Mouse (Mus musculus) urinary bladder, postnatal 10 days (tissue): ENCODE data around the gene Ccdc148.

ENCODE experiments used
- DNase-seq: peaks from one replicate; pipeline ENCODE4 v3.0.0; 2022; ENCODE audit warnings: low spot score

Gene Ccdc148

DNA sequence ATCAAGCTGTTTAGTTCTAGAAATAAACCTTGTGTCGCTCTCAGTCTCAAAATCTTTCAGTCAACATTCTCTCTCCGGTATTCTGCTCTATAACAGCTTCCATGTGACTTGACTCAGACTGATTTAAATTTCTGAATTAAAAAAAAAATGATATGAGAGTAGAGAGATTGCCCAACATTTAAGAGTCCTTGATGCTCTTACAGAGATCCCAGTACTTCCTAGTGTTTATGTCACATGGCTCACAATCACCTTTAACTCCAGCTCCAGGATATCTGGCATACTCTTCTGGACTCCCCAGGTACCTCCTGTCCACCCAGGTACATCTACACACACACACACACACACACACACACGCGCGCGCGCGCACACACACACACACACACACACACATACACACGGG is 248.1 kb downstream of the Ccdc148 start:
- DNase-seq, result no peak

DNA sequence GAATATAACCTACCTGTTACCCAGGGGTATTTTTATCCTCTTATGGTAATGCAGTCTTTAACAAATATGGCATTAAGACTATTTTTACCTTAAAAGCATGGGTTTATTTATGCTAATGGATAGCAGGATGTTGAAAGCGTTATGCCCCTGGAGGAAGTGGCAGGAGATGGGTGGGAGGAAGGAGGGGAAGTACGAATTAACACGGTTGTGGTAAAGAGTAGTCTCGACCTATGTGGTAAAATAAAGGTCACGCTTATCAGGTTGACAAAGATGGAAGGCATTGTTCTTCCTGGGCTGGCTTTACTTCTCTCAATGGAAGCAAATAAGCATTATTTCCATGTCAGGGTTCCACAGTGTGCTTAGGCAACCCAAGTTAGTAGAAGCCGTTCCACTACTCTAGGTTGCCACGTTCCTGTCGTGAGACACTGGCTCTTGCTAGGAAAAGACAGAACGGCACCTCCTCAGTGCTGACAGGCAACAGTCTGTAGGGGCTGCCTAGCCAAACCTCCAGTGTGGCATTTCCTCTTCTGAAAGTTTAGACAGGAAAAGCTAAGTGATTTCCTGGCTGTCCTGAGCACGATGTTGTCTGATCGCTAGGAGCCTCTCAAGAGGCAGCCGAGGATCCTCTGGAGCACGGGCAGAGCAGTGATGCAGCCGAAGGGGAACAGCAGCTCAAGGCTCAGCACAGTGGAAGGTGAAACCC is 253.5 kb downstream of the Ccdc148 start:
- no peak for DNase-seq

DNA sequence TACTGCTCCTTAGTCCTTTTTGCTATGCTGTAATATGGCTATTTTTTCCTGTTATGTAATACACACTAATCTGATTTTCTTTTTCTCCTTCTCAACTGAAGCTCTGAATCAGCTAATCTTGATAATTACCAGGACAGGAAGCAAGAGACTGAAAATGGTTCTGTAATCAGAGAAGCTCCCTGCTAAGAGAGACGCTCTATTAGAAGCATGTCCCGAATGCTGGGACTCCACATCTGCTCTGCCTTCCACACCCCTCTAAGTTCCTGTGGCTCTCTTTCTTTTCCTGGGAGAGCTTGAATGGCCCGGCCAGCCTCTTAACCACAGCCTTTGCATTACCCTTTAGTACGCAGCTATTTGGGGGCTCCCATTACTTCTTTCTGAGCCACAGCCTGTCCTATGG is 255.4 kb downstream of the Ccdc148 start:
- no peak for DNase-seq

DNA sequence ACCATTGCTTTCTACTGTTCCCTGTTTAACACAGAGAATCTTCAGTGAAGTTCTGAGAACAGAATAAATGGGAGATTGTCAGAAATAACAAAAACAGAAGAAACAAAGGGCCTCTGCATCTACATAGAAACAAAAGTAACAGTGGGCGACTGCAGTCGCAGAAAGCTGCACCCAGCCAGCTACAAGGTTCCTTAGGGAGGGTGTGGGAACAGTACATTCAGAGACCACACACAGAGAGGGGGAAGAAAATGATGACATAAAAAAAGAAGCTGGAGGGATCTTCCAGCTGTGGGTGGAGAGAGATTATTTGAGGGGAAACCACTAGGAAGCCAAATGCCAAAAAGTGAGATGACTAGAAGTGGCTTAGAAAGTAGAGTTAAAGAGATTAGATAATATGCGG is 280.6 kb downstream of the Ccdc148 start:
- no peak for DNase-seq

DNA sequence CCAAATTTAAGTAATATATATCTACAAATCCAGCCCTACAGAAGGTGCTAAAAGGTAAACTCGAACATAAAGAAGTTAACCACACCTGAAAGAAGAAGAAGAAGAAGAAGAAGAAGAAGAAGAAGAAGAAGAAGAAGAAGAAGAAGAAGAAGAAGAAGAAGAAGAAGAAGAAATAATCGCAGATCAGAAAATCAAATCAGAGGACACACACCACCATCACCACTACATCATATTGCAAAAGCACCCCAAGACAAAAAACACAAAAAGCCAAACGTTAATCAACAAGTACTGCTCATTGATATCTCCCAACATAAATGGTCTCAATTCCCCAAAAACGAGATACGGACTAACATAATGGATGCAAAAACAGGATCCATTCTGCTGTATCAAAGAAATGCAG is 301.3 kb downstream of the Ccdc148 start, which contains the start of gene Gm11099:
TSS of gene Gm11099 (plus strand) at position 301 of the 400 bp plus-strand sequence.
- DNase-seq, result no peak

DNA sequence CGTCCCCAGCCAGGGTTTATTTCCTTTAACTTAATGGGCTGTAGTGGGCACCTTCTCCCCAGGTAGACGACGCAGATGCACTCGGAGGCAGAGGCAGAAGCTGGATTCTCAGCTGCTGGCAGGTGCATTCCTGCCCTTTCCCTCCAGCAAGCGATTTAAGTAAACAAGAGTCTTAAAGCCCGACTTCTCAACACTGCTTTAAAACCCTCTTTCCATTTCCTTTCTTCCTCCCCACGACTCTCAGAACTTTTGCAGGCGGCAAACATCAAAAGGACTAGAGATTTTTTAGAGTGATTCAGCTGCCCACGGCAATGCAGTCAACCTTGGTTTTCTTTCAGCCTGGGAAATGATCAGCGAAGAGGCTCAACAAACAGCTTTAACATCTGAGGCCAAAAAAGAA is 316.0 kb downstream of the Ccdc148 start:
- DNase-seq, result no peak

DNA sequence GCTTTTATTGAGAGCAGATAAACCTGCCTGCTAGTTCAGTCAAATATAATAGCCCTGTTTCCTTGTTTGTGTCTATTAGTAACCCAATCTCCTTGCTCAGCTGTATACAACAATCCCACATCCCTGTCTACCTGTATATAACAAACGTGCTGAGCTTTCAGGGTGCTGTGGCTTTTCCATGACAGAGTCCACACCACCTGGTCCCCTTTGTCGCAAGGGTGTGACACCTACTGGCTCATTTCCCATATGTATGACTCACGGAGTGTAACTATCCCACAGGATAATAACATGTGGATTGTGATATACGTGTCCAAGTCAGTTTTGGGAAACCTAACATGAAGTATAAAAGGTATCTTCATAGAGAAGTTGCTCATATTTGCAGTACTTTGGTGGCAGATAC is 318.0 kb downstream of the Ccdc148 start:
- no peak for DNase-seq

DNA sequence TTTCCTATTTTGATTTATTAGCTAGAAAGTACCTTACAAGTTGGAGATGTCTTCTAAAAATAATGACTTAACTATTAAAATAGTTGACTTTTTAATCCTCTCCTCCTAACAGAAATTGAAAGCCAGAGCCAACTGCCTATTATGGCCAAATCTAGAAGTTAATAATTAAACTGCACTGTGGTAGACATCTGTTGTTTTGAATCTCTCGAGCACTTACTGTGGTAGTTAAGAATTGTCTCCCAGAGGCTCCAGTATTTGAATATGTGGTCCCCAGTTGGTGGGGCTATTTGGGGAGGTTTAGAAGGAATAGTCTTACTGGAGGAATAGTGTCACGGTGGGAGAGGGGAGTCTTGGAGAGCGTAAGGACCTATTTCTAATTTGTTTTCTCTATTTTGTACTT is 319.5 kb downstream of the Ccdc148 start:
- DNase-seq, result no peak

DNA sequence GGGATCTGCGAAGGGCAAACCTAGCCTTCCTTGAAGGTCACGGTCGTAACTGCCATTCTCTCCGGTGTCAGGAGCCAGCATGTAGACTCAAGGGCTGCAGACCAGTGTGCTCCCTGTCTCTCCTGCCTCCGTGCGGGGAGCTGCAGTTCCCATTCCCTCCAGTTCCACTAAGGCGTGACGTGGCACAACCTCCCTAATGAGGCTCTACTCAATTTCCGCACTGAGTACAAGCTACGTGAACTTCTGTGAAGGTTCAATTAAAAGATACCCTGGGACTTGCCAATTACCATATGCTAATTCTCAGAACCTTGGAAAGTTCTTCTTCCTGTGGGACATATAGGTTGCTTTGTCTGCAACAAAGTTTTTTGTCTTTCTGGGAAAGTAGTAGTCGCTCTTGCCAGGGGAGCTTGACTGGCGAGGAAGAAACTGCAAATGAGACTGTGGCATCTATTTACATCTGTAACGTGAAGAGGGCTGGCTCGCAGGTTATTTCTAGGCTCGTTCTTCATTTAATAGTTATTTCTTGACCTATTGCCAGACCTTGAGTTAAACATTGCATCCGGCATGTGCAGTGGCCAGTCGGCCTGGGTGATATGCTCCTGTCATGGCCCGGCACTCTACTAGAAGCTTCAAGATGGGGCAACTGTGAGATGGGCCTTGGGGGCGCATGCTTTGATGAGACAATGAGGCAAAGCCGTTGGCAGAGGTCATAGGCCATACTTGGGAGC is 328.1 kb downstream of the Ccdc148 start:
- DNase-seq, result no peak

DNA sequence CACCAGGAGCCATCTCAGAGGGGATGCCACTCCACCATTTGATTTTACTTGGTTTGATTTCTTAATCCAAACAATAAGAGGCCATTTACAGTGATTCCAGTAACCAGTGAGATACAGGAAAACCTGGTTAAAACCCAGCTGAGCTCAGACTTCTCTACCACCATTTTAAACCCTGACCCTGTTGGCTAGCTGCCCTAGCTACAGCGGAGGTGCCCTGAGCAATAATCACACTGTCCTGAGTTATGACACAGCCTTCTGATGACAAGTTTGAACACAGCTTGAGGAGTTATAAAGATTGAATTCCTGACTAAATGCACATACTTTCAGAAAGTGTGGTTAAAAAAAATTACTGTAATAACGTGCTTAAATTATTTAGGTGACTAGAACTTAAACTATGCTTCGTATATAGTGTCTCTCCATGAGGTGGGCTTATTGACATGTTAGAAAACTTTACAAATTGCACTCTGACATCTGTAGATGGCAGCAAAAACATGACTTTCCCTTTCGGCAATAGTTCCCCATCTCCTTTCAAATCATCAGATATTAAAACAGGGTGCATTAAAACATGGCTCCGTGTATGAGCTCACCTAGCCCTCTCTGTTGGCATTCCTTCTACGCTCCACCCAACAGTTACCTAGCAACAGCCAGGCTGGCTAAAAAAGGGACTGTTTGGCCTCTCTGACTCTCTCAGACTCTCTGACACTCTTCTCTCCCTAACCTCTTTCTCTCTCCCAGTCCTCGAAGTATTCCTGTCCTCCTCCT is 330.3 kb downstream of the Ccdc148 start:
- DNase-seq, result no peak

DNA sequence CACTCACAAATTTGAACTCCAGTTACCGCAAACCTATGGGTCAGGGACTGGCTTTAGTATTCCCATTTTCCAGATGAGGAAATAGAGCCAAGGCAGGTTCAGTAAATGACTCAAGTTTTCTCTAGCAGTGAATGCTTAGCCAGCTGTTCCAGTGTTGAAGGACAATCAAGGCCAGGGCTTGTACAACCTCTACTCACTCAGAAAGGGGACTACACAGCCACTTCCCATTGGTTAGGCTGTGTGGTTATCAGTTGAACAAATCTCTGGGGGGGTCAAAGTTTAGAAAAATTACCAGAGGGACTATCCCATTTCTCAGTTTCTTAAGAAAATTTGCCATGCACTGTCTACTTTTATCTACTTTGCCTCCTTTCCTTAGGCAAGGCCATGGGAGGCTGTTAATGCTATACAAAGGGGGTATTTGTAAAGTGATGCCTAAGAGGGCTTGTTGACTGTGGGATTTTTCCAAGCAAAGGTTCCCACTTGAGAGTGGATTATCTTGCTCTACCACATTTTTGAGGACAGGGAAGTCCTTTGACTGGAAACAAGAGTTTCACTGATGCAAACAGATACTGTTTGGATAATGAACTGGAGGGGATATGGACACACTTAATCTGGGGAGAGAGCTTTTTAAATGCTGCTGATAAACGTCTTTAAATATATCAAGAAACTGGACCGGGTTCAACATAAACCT is 331.4 kb downstream of the Ccdc148 start:
- no peak for DNase-seq

DNA sequence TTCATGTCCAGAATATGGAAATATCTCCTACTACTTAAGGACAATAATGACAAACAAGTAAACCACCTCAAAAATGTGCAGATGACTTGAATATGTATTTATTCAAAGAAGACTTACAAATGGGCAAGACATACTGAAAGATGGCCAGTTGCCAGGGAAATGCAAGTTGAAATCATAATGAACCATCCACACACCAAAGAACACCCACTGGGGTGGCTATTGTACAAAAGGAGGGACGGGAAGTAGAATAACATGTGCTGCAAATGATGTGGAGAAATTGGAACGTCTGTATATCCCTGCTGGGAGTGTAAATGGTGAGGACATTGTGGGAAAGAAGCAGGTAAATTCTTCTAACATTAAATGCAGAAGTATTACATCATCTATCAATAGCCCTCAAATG is 347.5 kb downstream of the Ccdc148 start:
- no peak for DNase-seq

DNA sequence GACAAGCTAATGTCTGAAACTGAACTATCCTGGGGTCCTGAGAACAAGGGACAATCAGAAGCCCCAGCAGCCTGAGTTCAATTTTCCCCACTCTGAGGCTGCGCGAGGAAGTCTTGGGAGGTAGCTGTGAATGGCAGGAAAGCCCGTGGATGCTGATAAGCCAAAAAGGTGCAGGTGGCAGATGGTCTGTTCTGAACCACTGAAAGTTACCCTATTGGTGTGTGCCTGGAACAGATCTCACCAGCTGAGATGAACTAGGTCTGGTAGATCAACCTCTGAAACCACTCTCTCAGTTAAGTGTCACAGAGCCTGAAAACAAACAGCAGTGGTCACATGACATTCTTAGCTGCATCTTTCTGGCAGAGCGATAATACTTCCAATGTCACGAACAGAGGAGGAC is 360.9 kb downstream of the Ccdc148 start:
- no peak for DNase-seq

DNA sequence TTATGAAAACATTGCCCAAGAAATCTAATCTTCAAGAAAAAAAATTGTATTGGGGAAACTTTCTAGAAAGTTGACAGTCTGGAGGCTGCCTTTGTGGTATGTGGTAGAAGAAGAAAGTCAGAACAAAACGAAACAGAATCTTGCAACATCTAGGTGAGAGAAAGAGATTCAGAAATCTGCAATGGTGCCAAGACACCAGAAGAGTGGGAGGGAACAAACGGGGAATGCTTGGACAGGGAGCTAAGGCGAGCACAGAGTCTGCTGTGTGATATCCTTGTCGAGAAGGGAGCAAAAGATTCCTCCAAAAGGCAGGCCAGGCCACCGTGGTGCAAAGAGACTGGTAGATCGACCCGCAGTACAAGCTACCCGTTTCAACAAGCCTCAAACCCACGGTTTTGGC is 361.4 kb downstream of the Ccdc148 start:
- DNase-seq, result no peak

DNA sequence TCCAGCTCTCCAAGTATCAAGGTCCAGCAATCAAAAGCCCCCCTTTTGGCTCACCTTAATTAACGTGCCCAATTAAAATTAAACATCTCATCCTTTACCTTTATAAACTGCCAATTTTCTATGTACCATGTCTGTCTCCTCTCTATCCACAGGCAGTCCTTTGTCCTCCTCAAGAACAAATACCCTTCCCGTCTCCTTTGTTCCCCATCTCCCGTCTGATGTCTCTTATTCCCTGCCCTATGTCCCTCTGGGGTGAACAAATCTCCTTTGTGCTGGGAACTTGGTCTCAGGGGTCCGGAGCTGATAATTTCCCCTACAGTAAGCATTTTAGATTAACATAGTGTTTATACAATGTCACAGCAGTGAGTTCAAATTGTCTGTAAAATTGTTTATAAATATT is 363.0 kb downstream of the Ccdc148 start:
- DNase-seq, result no peak

DNA sequence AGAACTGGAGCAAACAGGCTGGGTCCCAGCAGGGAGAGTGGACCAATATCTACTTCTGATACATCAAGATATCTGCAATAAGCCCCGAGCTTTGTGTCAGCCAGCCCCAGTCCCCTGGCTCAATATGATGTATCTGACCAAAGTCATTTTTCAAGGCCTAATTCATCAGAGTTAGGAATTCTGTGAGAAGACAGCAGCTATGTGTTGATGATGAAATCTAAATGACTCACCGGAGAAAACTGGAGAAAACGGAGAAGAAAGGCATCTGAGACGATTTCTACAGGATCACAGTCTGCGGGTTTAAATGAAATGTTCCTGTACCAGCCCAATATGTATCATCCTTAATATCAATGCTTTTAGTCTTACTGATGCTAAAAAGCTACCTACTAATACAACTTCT is 365.1 kb downstream of the Ccdc148 start:
- DNase-seq, result no peak

DNA sequence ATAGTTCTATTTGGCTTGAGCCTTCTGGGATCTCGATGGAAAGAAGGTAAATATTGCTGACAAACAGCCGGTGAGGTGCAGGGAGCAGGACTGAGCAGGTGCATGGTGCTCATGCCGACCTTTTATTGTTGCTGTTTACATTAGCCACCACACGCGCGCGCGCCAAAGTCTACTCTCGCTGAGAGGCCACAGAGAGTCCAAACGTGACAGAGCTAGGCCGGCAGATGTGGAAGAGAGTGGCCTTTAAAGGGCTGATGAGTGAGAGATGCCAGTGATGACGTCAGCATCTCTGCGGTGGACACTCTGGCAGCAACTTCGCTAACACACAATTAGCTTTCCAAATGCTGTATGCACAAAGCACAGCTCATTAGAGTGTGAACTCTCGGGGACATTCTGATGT is 366.0 kb downstream of the Ccdc148 start:
- DNase-seq, result no peak

DNA sequence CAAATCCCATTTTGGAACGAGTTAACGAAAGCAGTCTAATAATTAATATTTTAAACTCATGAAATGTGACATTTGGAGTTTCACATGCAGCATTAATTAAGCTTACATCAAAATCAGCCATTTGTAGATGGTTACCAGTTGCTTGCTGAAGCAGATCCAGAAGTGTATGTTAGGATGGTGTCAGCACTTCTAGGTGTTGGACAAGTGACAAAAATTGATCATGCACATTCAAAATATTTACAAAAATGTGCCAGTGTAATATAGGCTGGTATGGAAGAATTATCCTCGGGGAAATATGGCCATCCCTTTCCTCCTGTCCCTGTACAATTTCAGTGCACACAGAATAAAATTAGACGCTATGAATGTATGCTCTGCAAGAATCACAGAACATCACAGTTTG is 370.1 kb downstream of the Ccdc148 start:
- DNase-seq, result no peak

DNA sequence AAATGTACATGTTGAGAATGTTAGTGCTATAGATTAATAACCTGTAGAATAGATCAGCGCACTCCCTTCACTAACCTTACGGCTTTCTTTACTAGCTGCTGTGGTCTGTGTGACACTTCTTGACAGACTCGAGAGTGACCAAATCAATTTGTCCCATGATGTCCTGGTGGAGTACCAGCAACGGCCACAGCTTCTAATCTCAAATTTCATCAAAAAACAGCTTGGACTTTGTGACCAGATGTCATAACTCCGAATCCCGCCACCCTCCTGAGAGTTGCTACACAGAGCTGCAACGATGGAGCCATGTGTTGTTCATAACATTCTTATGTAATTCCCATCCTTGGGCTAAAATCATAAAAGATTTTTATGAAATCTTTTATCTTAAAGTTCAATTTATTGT is 370.5 kb downstream of the Ccdc148 start:
- no peak for DNase-seq

DNA sequence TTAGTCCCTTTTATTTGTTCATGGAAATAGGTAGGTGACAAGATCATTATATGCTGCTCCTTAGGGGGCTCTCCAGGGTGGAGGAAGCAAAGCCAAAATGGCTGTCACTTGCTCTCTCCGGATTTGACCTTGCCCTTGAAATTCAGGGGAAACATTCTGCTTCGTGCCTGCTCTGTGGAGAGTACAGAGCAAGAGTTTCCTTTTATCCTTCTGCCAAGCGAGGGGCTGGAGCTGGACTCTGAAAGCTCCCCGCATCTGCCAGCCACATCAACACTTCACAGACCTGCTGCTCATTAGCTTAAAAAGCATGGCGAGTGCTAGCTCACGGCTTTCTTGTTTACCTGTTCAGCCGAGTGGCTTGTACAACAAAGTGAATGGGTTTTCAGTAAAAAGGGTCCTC is 373.1 kb downstream of the Ccdc148 start:
- no peak for DNase-seq

DNA sequence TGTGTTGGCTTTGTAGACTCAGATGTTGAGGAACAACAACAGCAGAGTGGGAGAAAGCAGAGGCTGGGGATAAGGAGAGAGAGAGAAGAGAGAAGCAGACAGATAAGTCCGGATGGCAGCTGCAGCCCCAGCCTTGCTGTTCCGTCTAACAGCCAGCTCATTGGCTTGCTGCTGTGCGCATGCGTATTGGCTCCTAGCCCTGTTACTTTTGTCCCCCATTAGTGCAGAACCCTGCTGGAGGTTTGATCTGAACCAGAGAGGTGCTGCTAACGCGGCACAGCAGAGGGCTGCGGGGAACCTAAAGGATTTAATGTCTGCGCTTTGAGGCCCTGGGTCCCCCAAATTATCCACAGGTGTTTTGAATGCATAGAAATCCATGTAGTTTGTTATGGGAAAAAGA is 373.8 kb downstream of the Ccdc148 start:
- no peak for DNase-seq

DNA sequence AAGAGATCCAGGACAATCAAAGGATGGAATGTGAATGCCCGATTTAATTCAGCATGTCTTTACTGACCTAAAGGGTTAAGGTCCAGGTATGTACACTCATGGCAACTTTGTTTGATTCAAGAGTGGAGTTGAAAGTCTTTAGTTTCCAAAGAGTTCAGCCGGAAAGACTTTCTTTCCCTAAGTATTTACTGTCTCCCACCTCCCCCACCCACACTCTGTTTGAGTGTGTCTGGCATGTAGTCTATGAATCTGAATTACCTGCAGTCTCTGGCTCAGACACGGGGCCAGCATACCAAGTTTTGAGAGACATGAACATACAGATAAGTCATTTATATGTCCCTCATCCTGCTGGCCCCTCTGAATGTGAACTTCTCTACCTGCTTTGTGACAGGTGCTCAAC is 374.3 kb downstream of the Ccdc148 start:
- no peak for DNase-seq

DNA sequence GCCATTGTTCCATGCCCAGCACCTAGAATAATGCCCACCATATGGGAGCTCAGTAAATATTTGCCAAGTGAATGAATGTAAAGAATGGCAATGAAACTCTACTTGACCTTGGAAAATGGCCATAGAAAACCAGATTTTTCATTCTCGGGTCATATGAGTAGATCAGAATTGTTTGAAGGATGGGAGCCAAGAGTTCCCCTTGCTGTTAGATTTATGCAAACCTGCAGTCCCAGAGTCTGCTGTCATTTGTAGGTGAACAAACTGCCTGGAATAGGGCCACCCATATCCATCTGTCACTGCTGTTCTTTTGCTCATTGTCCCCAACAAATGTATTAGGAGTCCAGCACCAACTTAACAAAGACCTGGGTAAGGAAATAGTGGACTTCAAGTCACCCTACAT is 377.0 kb downstream of the Ccdc148 start:
- no peak for DNase-seq
